Mouse (Mus musculus): ENCODE results near the gene Fam3b. TPM values are rescaled to one million over a fixed set of nuclear protein-coding genes. Genes with fewer than 3 reads are reported as not detected.
A peak's percentile ranks its signal among the peaks of the same experiment; 100 is the strongest.

Gene Fam3b
- total RNA-seq, 2 experiments from 2014 or later: not detected

DNA sequence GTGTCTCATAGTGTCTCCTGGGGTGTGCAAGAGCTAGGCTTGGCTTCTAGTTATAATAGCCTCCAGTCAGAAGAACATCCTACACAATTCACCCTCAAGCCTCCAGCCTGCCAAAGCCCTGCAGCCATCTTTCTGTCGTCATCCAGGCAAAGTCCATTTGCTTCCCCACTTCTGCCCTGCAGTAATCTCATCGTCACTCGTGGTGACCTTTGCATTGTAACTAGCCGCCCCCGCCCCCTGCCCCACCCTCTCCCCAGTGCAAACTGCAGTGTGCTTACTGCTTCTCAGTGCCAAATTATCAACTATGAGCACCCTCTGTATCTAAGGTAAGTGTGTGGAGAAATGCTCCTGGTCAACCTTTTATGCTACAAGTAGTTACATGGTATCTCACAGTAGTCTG is 16.9 kb downstream of the Fam3b start:
- intact Hi-C loops (cut with DNase I): no loop called here
- no peak for DNase-seq (ENCODE audit: low spot score in 2 of 2)

DNA sequence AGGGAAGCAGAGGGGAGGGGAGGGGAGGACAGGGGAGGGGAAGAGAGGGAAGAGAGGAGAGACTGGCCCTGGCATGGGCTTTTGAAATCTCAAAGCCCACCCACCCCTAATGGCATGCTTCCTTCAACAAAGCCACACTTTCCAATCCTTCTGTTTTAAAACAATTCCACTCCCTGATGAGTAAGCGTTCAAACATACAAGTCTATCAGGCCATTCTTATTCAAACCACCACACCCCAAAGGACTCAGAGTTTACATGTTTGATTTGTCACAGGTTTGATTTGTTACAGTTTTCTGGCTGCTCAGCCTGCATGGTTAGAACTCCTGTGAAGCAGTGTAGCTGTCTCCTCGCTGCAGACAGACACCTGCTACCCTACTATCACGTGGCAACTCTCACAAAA is 18.6 kb downstream of the Fam3b start:
- intact Hi-C loops (cut with DNase I): no loop called here
- DNase-seq (ENCODE audit: low spot score in 2 of 2): no peak

DNA sequence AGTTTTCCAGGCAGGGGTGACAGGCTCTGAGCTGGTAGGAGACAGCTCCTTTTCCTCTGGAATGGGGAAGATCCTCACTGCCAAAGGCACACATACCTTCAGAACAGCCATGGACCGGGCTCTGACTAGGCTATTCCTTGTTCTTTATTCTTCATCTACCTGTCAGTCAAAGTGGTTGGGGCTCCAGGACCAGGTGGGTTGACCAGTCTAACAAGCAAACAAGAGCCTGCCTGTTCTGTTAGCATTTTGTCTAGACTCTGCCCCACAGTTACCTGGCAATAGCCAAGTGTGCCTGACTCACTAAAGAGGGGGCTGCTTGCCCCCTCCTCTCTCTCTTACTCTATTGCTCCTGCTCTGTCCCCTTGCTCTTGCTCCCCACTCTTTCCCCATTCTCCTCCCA is 22.2 kb downstream of the Fam3b start:
- no peak for DNase-seq (ENCODE audit: low spot score in 2 of 2)
- intact Hi-C loops (cut with DNase I): no loop called here

DNA sequence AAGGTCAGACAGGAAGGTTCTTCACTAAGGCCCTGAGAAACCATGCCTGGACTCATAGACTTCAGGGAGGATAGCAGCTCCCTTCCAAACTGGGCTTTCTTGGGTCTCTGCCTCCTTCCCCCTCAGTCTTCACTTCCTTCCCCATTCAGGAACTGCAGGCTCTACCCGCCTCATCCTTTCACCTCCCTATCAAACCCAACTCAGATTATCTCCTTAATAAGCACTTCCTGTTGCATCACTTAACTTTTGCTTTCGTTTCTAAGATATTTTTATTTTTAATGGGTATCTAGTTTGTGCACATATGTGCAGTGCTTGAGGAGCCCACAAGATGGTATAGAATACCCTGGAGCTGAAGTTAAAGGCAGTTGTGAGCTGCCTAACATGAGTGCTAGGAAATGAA is 36.0 kb downstream of the Fam3b start:
- no peak for DNase-seq (ENCODE audit: low spot score in 2 of 2)
- intact Hi-C loops (cut with DNase I): no loop called here

DNA sequence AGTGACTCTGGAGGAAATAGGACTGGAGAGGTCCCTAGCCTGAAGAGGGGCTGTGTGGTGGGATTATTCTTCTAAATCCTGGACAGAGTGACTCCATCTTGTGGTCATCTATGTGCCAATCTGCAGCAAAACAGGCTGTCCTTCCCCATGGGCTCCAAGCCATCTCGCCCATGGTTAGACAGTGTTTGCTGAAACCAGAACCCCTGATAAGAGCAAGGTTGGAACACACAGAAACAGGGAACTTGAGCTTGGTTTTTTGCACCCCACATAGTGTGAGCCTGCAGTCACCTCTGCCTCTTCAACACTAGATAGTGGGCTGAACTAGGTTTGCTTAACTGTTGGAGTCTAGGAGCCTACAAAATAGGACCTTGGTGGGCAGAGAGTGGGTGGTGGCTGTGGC is 38.1 kb downstream of the Fam3b start:
- intact Hi-C loops (cut with DNase I): no loop called here
- DNase-seq (ENCODE audit: low spot score in 2 of 2): no peak

DNA sequence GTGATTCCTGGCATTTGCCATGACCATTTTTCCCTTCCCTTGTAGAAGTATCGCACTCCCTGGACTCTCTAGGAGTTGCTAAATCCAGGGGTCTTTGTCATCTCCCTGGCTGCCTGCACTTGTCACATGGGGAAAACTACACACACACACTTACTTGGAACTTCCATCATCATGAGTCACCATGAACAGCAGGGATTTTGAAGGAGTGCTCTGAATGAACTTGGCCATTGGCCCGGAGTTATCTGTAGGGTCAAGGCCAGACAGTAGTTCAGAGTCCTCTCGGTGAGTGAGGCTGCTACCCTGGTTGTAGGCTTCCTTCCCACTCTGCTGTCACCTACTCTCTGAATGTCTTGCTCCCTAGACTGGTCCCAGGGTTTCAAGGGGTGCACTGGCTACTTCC is 39.0 kb downstream of the Fam3b start:
- DNase-seq (ENCODE audit: low spot score in 2 of 2): no peak
- intact Hi-C loops (cut with DNase I): no loop called here

DNA sequence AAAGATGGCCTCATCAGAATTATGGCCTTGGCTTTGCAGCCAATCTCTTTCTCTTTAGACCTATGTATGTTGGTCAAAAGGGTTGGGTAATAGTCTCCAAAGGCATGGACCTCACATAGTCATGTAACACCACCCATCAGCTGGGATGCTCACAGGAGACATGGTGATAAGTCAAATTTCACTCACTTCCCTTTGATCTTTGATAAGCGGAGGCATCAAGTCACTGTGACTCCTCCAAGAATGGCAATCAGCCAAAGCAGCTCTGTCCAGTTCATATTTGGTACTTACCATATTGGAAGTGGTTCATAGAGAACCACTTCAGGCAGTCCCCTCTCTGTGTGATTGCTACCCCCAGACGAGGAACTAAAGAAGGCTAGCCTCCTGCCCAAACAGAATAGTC is 39.9 kb downstream of the Fam3b start:
- DNase-seq (ENCODE audit: low spot score in 2 of 2): no peak
- intact Hi-C loops (cut with DNase I): no loop called here

DNA sequence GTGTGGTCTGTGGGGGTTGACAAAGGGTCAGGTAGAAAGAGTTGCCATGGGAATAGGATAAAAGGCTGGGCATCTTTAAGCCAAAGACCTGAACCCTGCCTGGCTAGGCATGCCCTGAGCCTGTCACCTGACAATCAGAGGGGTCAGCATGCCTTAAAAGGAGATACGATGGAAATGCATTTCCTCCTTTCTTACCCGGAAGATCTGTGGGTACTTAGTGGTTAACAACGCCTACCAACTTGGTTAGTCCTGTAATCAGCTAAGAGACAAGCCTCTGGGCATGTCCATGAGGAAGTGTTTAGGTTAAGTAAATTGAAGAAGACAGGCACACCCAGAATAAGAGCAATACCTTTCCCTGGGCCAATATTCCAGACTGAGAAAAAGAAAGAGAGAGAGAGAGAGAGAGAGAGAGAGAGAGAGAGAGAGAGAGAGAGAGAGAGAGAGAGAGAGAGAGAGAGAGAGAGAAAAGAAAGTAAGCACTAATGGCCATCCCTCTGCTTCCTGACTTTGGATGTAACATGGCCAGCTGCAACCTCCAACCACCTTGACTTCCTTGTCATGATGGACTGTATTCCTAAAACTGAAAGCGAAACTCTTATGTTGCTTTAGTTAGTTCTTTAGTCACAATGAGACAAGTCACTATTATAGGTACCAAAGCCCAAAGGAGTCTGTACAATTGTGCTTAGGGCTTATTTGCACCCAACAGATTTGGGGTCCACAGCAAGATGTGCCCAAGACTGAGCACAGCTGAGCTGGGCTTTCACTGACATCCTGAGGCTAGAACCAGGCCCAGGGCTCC is 46.4 kb downstream of the Fam3b start:
- no peak for DNase-seq (ENCODE audit: low spot score in 2 of 2)
- intact Hi-C loops (cut with DNase I): loop anchor here (2.0 kb wide), 1 partner anchor 155 kb away; no protein-coding TSS in a partner anchor

DNA sequence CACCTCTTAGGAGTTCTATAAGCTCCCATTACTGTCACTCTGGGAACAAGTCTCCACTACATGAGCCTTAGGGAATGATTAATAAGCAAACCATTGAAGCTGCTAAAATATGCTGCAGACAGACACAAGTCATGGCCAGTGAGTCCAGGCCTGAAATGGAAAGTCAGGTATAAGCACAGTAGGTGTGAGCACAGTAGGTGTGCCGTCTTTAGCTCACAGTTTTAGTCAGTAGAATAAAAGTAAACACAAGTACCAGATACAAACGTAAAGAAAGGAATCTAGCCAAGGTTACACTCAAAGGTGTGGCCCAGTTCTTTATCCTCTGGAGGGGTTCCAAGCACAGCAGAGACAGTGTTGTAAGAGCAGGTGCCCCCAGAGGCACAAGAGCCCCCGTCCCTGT is 47.1 kb downstream of the Fam3b start:
- intact Hi-C loops (cut with DNase I): loop anchor here (2.0 kb wide), 1 partner anchor 155 kb away; no protein-coding TSS in a partner anchor
- DNase-seq (ENCODE audit: low spot score in 2 of 2): no peak

DNA sequence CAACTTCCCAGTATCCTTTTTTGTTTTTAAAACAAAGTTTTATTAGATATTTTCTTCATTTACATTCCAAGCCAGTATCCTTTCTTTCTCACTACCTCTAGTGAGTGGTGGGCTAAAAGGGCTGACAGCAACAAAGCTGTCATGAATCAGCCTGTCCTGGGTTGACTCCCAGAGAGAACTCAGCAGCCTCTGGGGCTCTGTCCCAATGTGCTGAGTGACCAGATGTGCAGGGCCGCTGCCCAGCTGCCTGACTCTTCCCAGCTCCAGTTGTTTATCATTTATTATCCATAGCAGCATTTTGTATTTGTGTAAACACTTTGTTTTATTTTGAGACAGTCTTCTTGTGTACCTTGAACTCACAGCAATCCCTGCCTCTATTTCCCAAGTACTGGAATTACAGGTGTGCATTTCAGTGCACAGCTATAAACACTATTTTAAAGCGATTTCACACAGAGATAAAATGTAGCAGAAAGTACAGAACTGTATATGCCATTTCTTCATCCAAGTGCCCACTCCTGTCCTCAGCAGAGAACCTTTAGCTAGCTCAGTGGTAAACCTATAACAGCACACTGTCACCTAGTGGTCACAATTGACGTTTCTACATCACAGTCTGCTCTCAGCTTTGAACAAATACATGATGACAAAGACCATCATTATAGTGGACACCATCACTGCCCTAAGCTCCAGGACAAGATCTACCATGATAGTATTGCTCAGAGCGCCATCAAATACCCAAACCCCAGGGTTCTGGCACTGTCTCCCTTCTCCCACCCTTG is 48.2 kb downstream of the Fam3b start:
- intact Hi-C loops (cut with DNase I): loop anchor here (2.0 kb wide), 1 partner anchor 154 kb away; no protein-coding TSS in a partner anchor
- no peak for DNase-seq (ENCODE audit: low spot score in 2 of 2)

DNA sequence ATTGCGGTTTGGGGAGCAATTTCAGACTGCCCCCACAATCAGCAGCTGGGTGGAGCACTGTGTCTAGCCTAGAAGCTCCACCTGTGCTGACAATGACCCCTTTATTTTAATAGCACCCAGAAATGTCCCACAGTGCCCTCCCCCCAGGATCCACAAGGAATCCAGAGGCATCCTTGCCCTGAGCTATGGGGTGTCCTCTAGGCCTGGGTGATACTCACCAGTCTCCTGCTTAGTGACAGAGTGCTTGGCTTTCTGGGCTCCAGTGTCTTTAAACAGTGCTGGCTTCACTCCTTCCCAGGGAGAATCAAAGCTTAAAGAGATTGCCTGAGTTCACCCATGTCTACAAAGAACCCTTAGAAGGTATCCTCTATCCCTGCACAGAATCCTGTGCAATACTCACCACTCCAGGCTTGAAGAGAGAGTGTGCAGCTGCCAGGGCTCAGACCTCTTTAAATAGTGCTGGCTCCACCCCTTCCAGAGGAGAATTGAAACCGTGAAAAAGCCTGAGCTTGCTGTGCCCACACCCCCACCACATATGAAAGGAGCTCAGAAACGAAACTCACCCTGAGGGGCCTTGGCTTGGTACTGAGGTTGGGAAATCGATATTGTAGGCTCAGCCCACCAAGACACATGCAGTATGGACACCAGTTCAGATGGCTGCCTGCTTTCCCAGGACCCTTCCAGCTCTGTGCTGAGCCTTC is 52.0 kb downstream of the Fam3b start, which contains the start of gene Mx1:
Gene Mx1 (minus strand): TSS at position 427 of the 701 bp plus-strand sequence.
- intact Hi-C loops (cut with DNase I): no loop called here
- no peak for DNase-seq (ENCODE audit: low spot score in 2 of 2)

DNA sequence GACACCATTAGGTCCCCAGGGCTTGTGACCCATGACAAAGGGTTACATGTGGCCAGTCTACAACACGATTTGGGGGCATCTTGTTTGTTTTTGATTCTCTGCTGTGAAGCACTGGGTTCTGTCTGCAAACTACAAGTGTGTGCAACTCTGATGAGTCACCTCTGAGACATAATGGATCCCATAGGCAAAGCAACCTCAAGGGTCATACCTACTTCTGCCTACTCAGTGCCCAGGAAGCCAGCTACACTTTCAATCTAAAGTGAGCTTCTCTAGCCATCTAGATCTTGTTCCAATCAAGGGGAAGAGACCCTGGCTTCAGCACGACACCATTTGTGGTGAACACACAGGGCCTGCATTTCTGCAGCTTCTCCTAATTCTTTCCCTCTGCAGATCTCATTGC is 53.3 kb downstream of the Fam3b start:
- intact Hi-C loops (cut with DNase I): no loop called here
- DNase-seq (ENCODE audit: low spot score in 2 of 2): no peak

DNA sequence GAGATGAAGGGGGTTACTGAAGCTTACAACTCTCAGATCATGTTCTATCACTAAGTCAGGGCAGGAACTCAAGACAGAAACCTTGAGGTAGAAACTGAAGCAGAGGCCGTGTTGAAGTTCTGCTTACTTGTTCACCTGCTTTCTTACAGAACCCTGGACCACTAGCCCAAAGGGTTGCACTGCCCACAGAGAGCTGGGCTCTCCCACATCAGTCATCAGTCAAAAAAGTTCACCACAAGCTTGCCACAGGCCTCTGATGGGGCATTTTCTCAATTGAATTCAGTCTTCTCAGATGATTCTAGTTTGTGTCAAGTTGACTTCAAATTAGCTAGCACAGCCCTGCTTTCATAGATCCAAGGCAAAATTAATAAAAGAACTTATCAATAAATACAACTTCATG is 54.8 kb downstream of the Fam3b start:
- intact Hi-C loops (cut with DNase I): no loop called here
- DNase-seq (ENCODE audit: low spot score in 2 of 2): no peak

DNA sequence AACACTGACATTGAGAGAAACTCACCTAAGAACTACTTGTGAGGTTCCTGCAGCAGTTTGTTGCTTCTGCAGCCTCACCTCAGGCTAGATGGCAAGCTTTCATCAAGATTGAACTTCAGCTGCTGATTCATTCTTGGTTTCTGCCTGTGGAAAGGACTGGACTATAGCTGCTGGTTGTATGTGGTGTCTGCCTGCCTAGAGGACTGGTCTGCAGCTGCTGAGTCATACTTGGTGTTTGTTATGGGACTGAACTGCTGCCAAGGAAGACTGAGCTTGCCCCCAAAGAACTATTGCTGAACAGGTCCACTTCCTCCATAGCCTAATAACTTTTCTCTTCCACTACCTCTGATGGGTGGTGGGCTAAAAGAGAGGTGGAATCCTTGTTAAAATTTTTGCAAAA is 67.2 kb downstream of the Fam3b start:
- DNase-seq (ENCODE audit: low spot score in 2 of 2): no peak
- intact Hi-C loops (cut with DNase I): loop anchor here (10.0 kb wide), 1 partner anchor 123 kb away; no protein-coding TSS in a partner anchor

DNA sequence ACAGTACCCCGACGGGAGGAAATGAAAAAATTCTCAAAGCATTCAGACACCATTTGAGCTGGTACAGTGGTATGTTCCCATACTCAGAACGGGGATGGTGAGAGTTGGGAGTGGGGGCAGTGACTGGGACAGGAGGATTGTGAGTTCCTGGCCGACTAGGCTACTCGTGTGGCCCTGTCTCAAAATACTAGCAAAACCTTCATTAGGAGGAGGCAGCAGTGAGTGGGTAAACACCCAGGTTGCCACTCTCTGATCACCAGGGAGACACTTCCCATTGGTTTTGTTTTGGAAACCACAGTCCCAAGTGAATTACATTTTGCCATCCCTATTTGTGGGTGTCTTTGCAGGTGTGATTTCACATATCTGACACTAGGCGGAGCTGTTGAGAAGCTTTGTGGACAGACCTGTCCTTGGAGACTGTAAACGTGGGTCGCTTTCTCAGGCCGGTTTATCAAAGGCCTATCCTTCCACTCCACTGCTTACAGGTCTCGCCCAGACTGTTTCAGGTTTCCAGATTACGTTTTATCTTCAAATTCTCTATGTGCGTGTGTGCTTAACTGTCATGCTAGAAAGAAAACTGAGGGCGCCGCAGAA is 70.8 kb downstream of the Fam3b start:
- DNase-seq (ENCODE audit: low spot score in 2 of 2): no peak
- intact Hi-C loops (cut with DNase I): loop anchor here (5.0 to 10.0 kb wide), 2 partner anchors 119 to 124 kb away; no protein-coding TSS in a partner anchor

DNA sequence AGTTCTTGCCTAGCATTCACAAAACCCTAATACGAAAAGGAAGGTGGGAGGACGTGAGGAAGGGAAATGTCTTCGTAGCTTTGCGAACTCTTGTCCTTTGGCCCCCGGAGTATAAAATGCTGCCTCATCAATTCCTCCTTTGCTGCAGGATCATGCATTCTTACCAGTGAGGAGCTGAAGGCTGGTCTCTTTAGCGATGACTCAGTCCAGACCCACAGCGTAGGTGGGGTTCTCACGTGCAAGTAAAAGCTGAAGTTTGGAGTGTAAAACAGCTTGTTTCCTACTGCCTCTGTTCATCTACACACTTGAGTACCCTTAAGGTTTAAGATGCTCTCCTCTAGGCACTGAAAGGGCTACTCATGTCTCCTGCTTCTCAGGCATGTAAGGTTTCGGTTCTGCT is 72.6 kb downstream of the Fam3b start:
- intact Hi-C loops (cut with DNase I): loop anchor here (5.0 to 10.0 kb wide), 2 partner anchors 117 to 125 kb away; no protein-coding TSS in a partner anchor
- peak in 1 of 2 experiments; percentile 49 for DNase-seq (ENCODE audit: low spot score in 2 of 2)

DNA sequence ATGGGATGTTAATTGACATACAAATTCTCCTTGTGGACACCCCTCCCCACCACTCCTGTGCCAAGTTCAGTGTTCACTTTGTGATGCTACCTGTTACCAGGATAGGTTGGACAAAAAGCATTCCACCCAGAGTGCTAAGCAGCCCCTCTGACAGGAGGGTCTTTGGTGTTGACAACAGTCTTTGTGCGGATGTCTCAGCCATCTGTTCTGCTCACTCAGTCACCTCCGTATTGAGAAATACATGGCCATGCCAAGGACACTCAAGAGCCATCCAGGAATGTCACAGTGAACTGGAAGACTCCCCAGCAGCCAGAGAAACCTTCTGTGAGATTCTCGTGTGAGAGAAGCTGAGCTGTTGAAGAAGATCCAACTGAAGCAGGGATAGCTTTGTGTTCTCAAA is 76.4 kb downstream of the Fam3b start:
- DNase-seq (ENCODE audit: low spot score in 2 of 2): no peak
- intact Hi-C loops (cut with DNase I): no loop called here

DNA sequence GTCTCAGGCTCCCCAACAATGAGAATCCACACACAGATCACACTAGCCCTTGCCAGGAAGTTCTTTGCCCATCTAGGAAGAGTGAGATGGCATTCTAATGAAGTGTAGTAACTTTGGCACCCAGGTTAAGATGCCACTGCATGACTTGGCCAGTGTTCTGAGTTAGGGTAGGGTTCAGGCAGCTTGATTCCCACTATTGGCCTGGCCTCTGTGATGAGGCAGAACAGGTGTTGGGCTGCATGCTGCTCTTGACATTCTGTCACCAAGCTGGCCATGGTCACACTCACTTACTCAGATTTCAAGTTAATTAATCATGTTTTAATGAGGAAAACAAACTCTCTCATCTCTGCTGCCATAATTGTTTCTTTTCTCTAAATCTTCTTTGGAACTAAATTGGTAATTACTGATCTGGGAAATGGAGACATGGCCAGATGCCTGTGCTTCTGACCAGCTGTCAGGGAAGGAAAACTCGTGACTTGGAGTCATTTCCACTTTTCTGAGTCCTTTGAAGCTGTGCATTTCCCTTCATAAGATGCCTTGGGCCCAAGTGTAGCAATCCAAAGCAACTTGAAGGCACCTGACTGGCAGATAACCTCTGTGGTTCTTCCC is 77.1 kb downstream of the Fam3b start:
- intact Hi-C loops (cut with DNase I): no loop called here
- DNase-seq (ENCODE audit: low spot score in 2 of 2): no peak

DNA sequence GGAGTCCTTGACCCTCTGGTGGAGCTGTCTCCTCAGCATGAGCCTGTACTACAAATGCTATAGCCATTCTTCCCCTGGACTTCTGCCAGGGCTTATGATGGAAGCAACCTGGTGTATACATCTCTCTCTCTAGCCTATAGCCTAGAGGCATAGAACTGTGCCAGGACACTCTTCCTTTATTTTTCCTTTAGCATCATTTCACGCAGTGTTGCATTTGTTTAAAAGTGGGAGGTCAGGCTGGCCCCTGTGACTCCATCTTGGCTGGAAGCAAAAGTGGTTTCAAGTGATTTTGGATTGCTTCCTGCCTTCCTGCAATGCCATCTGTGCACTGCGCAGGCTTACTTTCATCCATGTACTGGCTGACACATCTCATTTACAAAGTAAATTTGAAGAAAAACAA is 80.4 kb downstream of the Fam3b start:
- no peak for DNase-seq (ENCODE audit: low spot score in 2 of 2)
- intact Hi-C loops (cut with DNase I): no loop called here

Data from left cerebral cortex, postnatal 36 days (tissue).